Mouse (Mus musculus): ENCODE measurements around the gene Bco1. TPM values are rescaled to one million over a fixed set of nuclear protein-coding genes. Genes with fewer than 3 reads are reported as not detected.

Bco1 gene
- polyA plus RNA-seq, 1 experiment from 2014 or later, result 0.25 TPM

- Histone ChIP-seq H3K4me1 (replicated peaks; ENCODE audit: control insufficient read depth, insufficient read depth, low read length) (no peaks in the 10 kb centered on the region), H3K27ac (no peak overlapping the region), H3K4me2 (replicated peaks) (no peak overlapping the region), H3K27me3 (ENCODE audit: control insufficient read depth, insufficient read depth, low read length) (no peaks in the 10 kb centered on the region), H3K9ac (no peak overlapping the region), H3K4me3 (replicated peaks; ENCODE audit: low read length) (no peak overlapping the region), H3K36me3 (replicated peaks; ENCODE audit: control insufficient read depth, insufficient read depth) (no peaks in the 10 kb centered on the region), H3K9me3 (ENCODE audit: control insufficient read depth, low read length) (0 out of 2 replicates have a peak, but pooled peaks cover 6% of the 10 kb centered on the region)
- DNase-seq (ENCODE audit: low spot score) (no peak), ATAC-seq (ENCODE audit: low FRiP score) (no peak)
- WGBS, result 55% methylated on average over 13 of the region's 13 CpGs
These were observed 34.3 kb upstream of the Bco1 start for GRCm38 (mm10) chr8:117061180-117061880.

- Histone ChIP-seq H3K9me3 (ENCODE audit: control insufficient read depth, low read length) (0 out of 2 replicates have a peak, but pooled peaks cover 6% of the 10 kb centered on the region), H3K27me3 (ENCODE audit: control insufficient read depth, insufficient read depth, low read length) (no peaks in the 10 kb centered on the region), H3K36me3 (replicated peaks; ENCODE audit: control insufficient read depth, insufficient read depth) (no peaks in the 10 kb centered on the region), H3K27ac (no peak overlapping the region), H3K4me3 (replicated peaks; ENCODE audit: low read length) (no peak overlapping the region), H3K9ac (no peak overlapping the region), H3K4me2 (replicated peaks) (no peak overlapping the region), H3K4me1 (replicated peaks; ENCODE audit: control insufficient read depth, insufficient read depth, low read length) (no peaks in the 10 kb centered on the region)
- no peak for ATAC-seq (ENCODE audit: low FRiP score)
- no peak for DNase-seq (ENCODE audit: low spot score)
- WGBS, result 89% methylated on average over 7 of the region's 7 CpGs
These were observed 28.7 kb upstream of the Bco1 start for GRCm38 (mm10) chr8:117066955-117067354.

GRCm38 (mm10) chr8:117067396-117067795 lies 28.3 kb upstream of the Bco1 start:
- Histone ChIP-seq H3K4me2 (replicated peaks) (no peak overlapping the region), H3K4me3 (replicated peaks; ENCODE audit: low read length) (no peak overlapping the region), H3K27ac (no peak overlapping the region), H3K9me3 (ENCODE audit: control insufficient read depth, low read length) (0 out of 2 replicates have a peak, but pooled peaks cover 2% of the 10 kb centered on the region), H3K4me1 (replicated peaks; ENCODE audit: control insufficient read depth, insufficient read depth, low read length) (no peaks in the 10 kb centered on the region), H3K27me3 (ENCODE audit: control insufficient read depth, insufficient read depth, low read length) (no peaks in the 10 kb centered on the region), H3K36me3 (replicated peaks; ENCODE audit: control insufficient read depth, insufficient read depth) (no peaks in the 10 kb centered on the region), H3K9ac (no peak overlapping the region)
- ATAC-seq (ENCODE audit: low FRiP score) (no peak), DNase-seq (ENCODE audit: low spot score) (no peak)
- WGBS, result 86% methylated on average over 11 of the region's 11 CpGs

- 76% methylated on average over 13 of the region's 13 CpGs for WGBS
- H3K4me3 ChIP-seq (replicated peaks; ENCODE audit: low read length), result no peak overlapping the region
- no peak for DNase-seq (ENCODE audit: low spot score)
- no peak overlapping the region for H3K9ac ChIP-seq
- H3K27me3 ChIP-seq (ENCODE audit: control insufficient read depth, insufficient read depth, low read length), result no peaks in the 10 kb centered on the region
- no peak for ATAC-seq (ENCODE audit: low FRiP score)
- no peak overlapping the region for H3K4me2 ChIP-seq (replicated peaks)
- no peaks in the 10 kb centered on the region for H3K4me1 ChIP-seq (replicated peaks; ENCODE audit: control insufficient read depth, insufficient read depth, low read length)
- no peaks in the 10 kb centered on the region for H3K9me3 ChIP-seq (ENCODE audit: control insufficient read depth, low read length)
- no peaks in the 10 kb centered on the region for H3K36me3 ChIP-seq (replicated peaks; ENCODE audit: control insufficient read depth, insufficient read depth)
- no peak overlapping the region for H3K27ac ChIP-seq
These were observed 27.4 kb upstream of the Bco1 start for GRCm38 (mm10) chr8:117068294-117068693.

GRCm38 (mm10) chr8:117069708-117070107 lies 25.9 kb upstream of the Bco1 start:
- Histone ChIP-seq H3K27ac (no peak overlapping the region), H3K4me2 (replicated peaks) (no peak overlapping the region), H3K36me3 (replicated peaks; ENCODE audit: control insufficient read depth, insufficient read depth) (no peaks in the 10 kb centered on the region), H3K27me3 (ENCODE audit: control insufficient read depth, insufficient read depth, low read length) (no peaks in the 10 kb centered on the region), H3K9me3 (ENCODE audit: control insufficient read depth, low read length) (no peaks in the 10 kb centered on the region), H3K9ac (no peak overlapping the region), H3K4me3 (replicated peaks; ENCODE audit: low read length) (no peak overlapping the region), H3K4me1 (replicated peaks; ENCODE audit: control insufficient read depth, insufficient read depth, low read length) (no peaks in the 10 kb centered on the region)
- no peak for DNase-seq (ENCODE audit: low spot score)
- 86% methylated on average over 1 of the region's 1 CpGs for WGBS
- no peak for ATAC-seq (ENCODE audit: low FRiP score)

- Histone ChIP-seq H3K4me2 (replicated peaks) (no peak overlapping the region), H3K27me3 (ENCODE audit: control insufficient read depth, insufficient read depth, low read length) (no peaks in the 10 kb centered on the region), H3K4me3 (replicated peaks; ENCODE audit: low read length) (no peak overlapping the region), H3K4me1 (replicated peaks; ENCODE audit: control insufficient read depth, insufficient read depth, low read length) (no peaks in the 10 kb centered on the region), H3K9me3 (ENCODE audit: control insufficient read depth, low read length) (no peaks in the 10 kb centered on the region), H3K9ac (no peak overlapping the region), H3K36me3 (replicated peaks; ENCODE audit: control insufficient read depth, insufficient read depth) (no peaks in the 10 kb centered on the region), H3K27ac (no peak overlapping the region)
- no peak for DNase-seq (ENCODE audit: low spot score)
- no peak for ATAC-seq (ENCODE audit: low FRiP score)
- 68% methylated on average over 10 of the region's 10 CpGs for WGBS
These were observed 21.1 kb upstream of the Bco1 start for GRCm38 (mm10) chr8:117074350-117075182.

- H3K9ac ChIP-seq, result no peak overlapping the region
- no peak for ATAC-seq (ENCODE audit: low FRiP score)
- no peaks in the 10 kb centered on the region for H3K27me3 ChIP-seq (ENCODE audit: control insufficient read depth, insufficient read depth, low read length)
- H3K4me1 ChIP-seq (replicated peaks; ENCODE audit: control insufficient read depth, insufficient read depth, low read length), result no peaks in the 10 kb centered on the region
- no peaks in the 10 kb centered on the region for H3K36me3 ChIP-seq (replicated peaks; ENCODE audit: control insufficient read depth, insufficient read depth)
- H3K4me3 ChIP-seq (replicated peaks; ENCODE audit: low read length), result no peak overlapping the region
- no peak overlapping the region for H3K27ac ChIP-seq
- H3K9me3 ChIP-seq (ENCODE audit: control insufficient read depth, low read length), result no peaks in the 10 kb centered on the region
- H3K4me2 ChIP-seq (replicated peaks), result no peak overlapping the region
- 79% methylated on average over 7 of the region's 7 CpGs for whole genome bisulfite sequencing
- no peak for DNase-seq (ENCODE audit: low spot score)
These were observed 17.2 kb upstream of the Bco1 start for GRCm38 (mm10) chr8:117078367-117078926.

GRCm38 (mm10) chr8:117079652-117080051 lies 16.0 kb upstream of the Bco1 start:
- WGBS, result 91% methylated on average over 14 of the region's 14 CpGs
- Histone ChIP-seq H3K27ac (no peak overlapping the region), H3K27me3 (ENCODE audit: control insufficient read depth, insufficient read depth, low read length) (no peaks in the 10 kb centered on the region), H3K4me3 (replicated peaks; ENCODE audit: low read length) (no peak overlapping the region), H3K36me3 (replicated peaks; ENCODE audit: control insufficient read depth, insufficient read depth) (no peaks in the 10 kb centered on the region), H3K4me2 (replicated peaks) (no peak overlapping the region), H3K9ac (no peak overlapping the region), H3K9me3 (ENCODE audit: control insufficient read depth, low read length) (no peaks in the 10 kb centered on the region), H3K4me1 (replicated peaks; ENCODE audit: control insufficient read depth, insufficient read depth, low read length) (no peaks in the 10 kb centered on the region)
- DNase-seq (ENCODE audit: low spot score) (no peak), ATAC-seq (ENCODE audit: low FRiP score) (no peak)

- Histone ChIP-seq H3K36me3 (replicated peaks; ENCODE audit: control insufficient read depth, insufficient read depth) (no peaks in the 10 kb centered on the region), H3K27me3 (ENCODE audit: control insufficient read depth, insufficient read depth, low read length) (no peaks in the 10 kb centered on the region), H3K4me3 (replicated peaks; ENCODE audit: low read length) (no peak within 1 kb of the TSS), H3K9me3 (ENCODE audit: control insufficient read depth, low read length) (no peaks in the 10 kb centered on the region), H3K27ac (no peak within 1 kb of the TSS), H3K4me1 (replicated peaks; ENCODE audit: control insufficient read depth, insufficient read depth, low read length) (no peaks in the 10 kb centered on the region), H3K4me2 (replicated peaks) (no peak within 1 kb of the TSS), H3K9ac (no peak within 1 kb of the TSS)
- WGBS, result 79% methylated on average over 8 of the region's 8 CpGs
- no peak for ATAC-seq (ENCODE audit: low FRiP score)
- no peak for DNase-seq (ENCODE audit: low spot score)
These were observed 13.2 kb upstream of the Bco1 start, which contains the start of gene Pkd1l2 for GRCm38 (mm10) chr8:117082399-117082872. Gene Pkd1l2 (minus strand): TSS chr8:117082449.
